Mouse (Mus musculus) heart, adult 2 months (tissue): ENCODE measurements around the gene Sncb.

Source experiments
- CTCF ChIP-seq: fragments of 200-600 bp; IDR thresholded peaks from 2 replicates; pipeline ENCODE4 v1.8.1; 2022; ENCODE audit warnings: antibody characterized with exemption, mild to moderate bottlenecking, moderate library complexity
- EP300 ChIP-seq: fragments of 200-500 bp; IDR thresholded peaks from 2 replicates; pipeline ENCODE4 v1.6.1; 2011; ENCODE audit warnings: low read depth, low read length, control low read depth; ENCODE audit not compliant: insufficient read depth
- POLR2A ChIP-seq: fragments of 200-500 bp; IDR thresholded peaks from 2 replicates; pipeline ENCODE4 v1.6.1; 2011; ENCODE audit warnings: mild to moderate bottlenecking, low read depth, low read length, control low read depth; ENCODE audit not compliant: insufficient read depth

DNA sequence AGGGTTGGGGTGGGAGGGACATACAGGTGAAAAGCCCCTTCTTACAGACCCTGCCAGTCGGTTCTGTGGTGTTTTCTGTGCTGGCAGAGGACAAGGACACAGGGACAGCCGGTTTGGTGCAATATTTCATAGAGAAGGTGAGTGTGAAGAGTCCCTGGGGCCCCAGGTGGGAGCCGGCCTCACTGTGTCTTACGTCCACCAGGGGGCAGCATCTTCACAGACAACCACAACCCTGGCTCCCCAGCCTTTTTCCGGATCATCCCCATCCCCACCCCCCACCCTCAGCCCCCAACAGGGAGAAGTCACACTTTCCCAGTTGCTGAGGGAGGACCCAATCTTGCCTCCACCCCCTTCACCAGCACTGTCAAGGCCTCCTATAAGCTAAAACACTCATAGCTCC lies 49.5 kb downstream of the Sncb start:
- TF ChIP-seq CTCF, result peak; percentile 84
- no peak for TF ChIP-seq POLR2A
- TF ChIP-seq EP300, result no peak
